Mouse (Mus musculus): ENCODE results near the gene Dbn1.

Dbn1 gene

GRCm38 (mm10) chr13:55487578-55488498 is at the start of gene Dbn1:
TSS of gene Dbn1 (minus strand) at chr13:55488111.
- DNase-seq (ENCODE audit: low spot score): no peak

GRCm38 (mm10) chr13:55536194-55537175 is 48.6 kb upstream of the Dbn1 start, which contains the start of gene Ddx41:
TSS of gene Ddx41 (minus strand) at chr13:55536658.
- peak; percentile 99 for DNase-seq (ENCODE audit: low spot score)

- DNase-seq (ENCODE audit: low spot score): no peak
Measured at GRCm38 (mm10) chr13:55535796-55536193, 47.9 kb upstream of the Dbn1 start.

GRCm38 (mm10) chr13:55535191-55535590 is 47.3 kb upstream of the Dbn1 start:
- DNase-seq (ENCODE audit: low spot score): no peak

GRCm38 (mm10) chr13:55529198-55529915 is 41.4 kb upstream of the Dbn1 start, which contains the start of gene Dok3:
TSS of gene Dok3 (minus strand) at chr13:55529296.
- no peak for DNase-seq (ENCODE audit: low spot score)

- DNase-seq (ENCODE audit: low spot score): no peak
Measured at GRCm38 (mm10) chr13:55527834-55528772, 40.2 kb upstream of the Dbn1 start.

- DNase-seq (ENCODE audit: low spot score): no peak
Measured at GRCm38 (mm10) chr13:55527212-55527611, 39.3 kb upstream of the Dbn1 start.

GRCm38 (mm10) chr13:55525733-55526553 is 38.0 kb upstream of the Dbn1 start:
- DNase-seq (ENCODE audit: low spot score): no peak

- no peak for DNase-seq (ENCODE audit: low spot score)
Measured at GRCm38 (mm10) chr13:55523951-55524600, 36.2 kb upstream of the Dbn1 start.

GRCm38 (mm10) chr13:55523278-55523677 is 35.4 kb upstream of the Dbn1 start:
- DNase-seq (ENCODE audit: low spot score): no peak

- no peak for DNase-seq (ENCODE audit: low spot score)
Measured at GRCm38 (mm10) chr13:55522730-55523129, 34.8 kb upstream of the Dbn1 start.

- DNase-seq (ENCODE audit: low spot score): no peak
Measured at GRCm38 (mm10) chr13:55519606-55520005, 31.7 kb upstream of the Dbn1 start.

GRCm38 (mm10) chr13:55516955-55517354 is 29.0 kb upstream of the Dbn1 start:
- DNase-seq (ENCODE audit: low spot score): peak; percentile 83

GRCm38 (mm10) chr13:55513828-55514227 is 25.9 kb upstream of the Dbn1 start:
- DNase-seq (ENCODE audit: low spot score): no peak

GRCm38 (mm10) chr13:55513111-55513748 is 25.3 kb upstream of the Dbn1 start, which contains the start of gene Pdlim7:
TSS of gene Pdlim7 (minus strand) at chr13:55513676.
- peak; percentile 94 for DNase-seq (ENCODE audit: low spot score)

- peak; percentile 38 for DNase-seq (ENCODE audit: low spot score)
Measured at GRCm38 (mm10) chr13:55512379-55513031, 24.6 kb upstream of the Dbn1 start.

- DNase-seq (ENCODE audit: low spot score): no peak
Measured at GRCm38 (mm10) chr13:55511492-55511861, 23.6 kb upstream of the Dbn1 start.
